Mouse (Mus musculus): Measurements from ENCODE around the gene Dclk2.

Dclk2 gene

DNA sequence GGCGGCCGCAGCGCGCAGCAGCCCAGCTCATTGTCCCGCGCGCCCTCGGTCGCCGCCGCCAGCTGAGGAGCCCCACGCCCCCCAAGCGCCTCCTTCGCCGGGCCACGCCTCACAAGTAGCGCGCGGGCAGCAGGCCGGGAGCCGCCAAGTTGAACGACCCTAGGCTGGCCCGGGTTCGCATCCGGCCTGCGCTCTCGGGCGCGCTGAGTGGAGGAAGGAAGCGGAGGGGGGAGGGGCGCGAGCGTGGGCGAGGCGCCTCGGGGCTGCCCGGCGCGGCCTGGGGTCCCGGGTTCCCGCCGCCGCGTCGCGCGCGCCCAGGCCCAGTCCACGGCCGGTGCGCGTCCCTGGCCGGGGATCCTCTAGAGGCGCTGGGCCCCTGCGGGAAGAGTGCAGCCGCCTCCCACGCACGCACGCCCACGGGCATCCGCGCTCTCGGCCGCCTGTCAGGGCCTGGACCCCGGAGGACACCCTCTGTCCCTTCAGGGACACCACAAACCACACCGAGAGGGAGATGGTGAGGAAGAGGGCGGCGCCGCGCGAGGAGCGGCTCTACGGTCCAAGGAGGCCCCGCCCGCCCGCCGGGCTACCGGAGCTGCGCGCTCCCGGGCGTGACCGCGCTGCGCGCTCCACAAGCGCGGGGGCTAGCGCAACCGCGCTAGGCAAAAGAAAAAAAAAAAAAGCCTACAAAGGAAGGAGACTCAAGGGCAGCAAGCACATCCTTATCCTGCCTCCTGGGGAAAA, at the start of gene Dclk2:
Dclk2 (minus strand) TSS at position 510 of the 741 bp plus-strand sequence.
- peak; percentile 89 for DNase-seq

DNA sequence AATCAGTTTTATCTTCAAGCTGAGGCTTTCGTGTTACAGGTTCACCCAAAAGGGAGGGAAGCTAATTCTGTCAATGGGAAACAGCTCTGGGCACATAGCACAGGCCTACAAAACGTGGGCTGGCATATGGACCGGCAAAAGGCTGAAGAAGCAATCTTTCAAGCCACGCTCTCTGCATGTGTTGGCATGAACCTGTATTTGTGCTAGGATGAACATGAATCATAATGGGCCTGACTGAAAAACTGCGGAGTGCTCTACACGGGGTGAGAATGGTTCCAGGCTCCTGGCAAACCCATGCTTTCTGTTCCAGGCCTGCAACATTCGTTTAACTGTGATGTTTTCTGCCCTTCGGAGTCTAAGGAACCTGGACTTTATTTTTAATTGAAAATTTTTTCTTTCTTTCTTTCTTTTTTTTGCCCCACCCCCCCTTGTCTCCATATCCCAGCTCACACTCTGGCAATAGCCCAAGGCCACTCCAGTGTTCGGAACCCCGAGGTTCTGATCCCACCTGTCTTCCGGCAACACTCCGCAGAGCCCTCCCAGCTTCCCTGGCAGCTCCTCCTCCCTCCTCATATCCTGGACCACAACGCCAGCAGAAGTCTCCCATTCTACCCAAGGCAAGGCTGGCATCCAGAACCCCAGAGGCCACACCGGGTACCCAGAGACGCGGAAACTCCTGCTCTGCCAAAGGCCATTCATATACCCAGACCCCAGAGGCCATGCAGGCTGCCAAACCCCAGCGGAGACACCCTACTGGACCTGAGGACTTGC, 42.2 kb upstream of the Dclk2 start:
- peak; percentile 58 for DNase-seq

DNA sequence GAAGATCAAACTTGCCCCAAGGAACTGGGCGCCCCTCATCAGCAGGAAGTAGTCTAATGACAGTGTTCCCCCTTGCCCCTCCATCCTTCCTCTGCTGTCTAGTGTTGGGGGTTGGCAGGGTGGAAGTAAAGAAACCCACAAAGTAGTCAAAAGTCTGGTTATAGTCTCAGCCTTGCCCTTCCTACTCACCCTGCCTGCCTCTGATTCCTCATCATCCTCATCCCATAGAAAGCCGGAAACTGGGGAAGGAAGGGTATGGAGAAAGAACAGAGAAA, 40.7 kb upstream of the Dclk2 start:
- no peak for DNase-seq

DNA sequence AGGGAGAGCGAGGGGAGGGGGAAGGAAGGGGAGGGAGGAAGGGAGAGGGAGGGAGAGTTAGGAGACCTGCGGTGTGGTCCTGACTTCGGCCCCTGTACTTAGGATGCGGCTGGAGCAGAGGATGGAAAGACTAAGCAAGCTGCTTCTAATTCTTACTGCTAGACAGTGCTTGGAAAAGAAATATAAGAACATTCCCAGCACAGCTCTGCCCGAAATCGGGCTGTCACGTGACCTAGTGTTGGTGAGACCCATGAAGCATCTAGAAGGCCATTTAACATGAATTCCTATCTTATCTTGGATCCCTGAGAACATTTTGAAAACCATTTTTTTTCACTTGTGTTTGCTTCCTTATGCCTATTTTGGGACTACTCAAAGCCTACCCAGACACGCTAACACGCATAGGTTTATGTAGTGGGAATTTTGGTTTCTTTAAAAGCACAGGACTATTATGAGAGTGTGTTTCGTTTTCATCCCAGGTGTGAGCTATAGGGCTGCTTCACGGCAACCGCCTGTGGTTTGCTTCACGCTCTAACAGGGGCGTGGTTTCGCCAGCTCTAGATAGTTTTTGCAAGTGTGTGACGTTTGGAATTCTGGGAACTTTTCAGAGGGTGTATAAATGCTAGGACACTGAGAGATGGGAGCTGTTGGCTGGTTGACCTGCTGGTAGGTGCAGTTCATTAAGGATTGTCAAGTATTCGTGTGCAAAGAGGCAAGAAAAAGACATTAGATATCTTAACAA, 40.2 kb upstream of the Dclk2 start:
- DNase-seq = no peak

DNA sequence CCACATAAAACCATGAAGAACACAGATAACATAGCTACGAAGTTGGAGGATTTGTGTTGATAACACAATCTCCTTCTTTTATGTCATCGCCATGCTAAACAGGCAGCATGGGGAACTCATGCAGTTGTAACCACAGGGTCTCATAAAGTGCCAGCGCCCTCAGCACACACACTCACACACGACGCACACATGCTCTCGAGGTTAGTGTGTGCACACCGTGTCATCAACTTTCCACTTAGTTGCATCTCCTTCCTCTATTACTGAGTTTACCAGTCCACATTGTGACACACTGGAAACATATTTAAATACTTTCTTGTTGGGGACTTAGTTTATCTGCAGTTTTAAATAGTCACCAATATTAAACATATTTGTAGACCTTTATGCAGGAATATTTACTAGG, 38.4 kb upstream of the Dclk2 start:
- DNase-seq = no peak

DNA sequence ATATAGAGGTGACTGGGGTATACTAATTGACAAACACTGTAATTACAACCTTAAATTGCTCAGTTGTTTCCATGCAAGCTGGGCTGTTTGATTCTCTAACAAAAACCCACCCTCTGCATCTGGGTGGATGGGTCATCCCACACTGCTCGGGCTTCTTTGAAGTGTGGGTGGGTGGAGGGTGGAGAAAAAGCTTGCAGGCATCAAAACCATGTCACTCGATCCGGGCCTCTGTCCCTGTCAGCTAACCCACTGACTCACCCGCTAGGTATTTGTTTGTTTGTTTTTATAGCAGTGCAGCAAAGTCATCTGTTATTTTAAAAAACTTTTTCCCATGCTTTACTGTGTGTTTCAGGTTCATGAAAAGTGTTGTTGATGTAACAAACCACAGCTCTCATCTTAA, 34.7 kb upstream of the Dclk2 start:
- no peak for DNase-seq

DNA sequence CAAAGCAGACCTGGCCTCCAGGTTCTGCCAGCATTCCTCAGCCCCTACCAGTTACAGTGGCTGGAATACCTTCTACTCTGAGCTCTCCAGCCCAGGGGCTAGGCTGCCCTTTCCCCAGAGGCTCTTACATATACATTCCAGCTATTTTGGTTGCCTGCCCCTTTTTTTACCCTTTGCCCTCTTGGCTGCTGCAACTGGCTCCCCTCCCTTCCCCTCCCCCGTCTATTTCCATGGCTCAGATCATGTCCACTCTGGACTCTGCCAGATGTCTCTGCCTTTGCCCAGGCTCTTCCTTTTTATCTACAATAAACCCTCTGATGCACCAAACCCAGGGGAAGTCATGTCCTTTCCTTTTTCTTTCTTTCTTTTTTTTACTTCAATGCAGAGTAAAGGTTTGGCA, 33.9 kb upstream of the Dclk2 start:
- DNase-seq = no peak

DNA sequence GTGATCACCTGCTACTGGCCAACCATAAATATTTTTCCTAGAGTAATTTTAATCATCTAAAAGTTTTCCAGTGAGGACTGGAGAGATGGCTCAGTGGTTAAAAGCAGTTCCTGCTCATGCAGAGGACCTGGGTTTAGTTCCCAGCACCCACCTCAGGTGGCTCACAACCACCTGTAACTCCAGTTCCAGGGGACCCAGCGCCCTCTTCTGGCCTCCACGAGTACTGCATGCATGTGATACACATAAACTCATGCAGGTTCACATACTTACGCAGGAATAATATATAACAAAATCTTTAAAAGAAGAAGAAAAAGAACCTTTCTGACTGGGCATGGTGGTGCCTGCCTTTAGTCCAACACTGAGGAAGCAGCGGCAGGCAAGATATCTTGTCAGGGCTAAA, 33.2 kb upstream of the Dclk2 start:
- DNase-seq = no peak

DNA sequence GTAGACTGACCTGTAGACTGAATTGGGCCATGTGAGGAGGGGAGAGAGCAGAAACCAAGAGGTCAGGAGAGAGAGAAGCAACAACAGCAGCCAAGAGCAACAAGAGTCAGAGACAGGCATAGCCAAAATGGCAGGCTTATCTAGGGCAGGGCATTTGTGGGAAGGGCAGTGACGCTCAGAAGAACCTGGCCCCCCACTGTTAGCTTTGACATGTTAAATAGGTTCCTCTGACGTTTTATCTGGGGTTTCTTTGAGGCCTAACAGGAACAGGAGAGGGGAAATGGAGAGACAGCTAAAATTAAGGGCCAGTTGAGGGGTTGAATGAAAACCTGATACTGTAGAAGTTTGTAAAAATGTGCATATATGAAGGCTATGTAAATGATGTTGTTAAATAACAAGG, 30.0 kb upstream of the Dclk2 start:
- DNase-seq = no peak

DNA sequence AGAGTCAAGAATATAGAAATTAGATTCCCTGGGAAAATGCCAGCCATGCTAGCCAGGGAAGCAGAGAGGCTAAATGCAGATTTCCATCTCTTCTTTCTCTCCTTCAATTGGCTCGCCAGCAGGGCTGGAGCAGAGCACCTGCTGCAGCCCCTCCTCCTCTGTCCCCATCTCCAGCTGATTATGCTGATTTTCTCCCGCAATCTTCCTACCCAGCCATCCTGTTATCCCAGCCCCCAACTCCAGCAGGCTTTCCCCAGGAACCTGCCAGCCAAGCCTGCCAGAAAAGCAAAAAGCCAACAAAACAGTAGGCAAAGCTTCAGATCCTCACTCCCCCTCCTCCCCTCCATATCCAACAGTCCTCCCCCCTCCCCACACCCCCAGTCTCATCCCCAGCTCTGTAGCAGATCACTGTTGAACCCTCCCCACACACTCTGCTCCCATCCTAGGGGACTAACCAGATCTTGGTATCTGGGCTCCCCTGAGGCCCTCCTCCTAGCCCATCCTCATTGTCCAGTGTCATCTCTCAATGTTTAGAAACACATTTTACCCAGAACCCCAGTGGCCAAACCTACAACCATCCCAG, 15.7 kb upstream of the Dclk2 start:
- DNase-seq = no peak

DNA sequence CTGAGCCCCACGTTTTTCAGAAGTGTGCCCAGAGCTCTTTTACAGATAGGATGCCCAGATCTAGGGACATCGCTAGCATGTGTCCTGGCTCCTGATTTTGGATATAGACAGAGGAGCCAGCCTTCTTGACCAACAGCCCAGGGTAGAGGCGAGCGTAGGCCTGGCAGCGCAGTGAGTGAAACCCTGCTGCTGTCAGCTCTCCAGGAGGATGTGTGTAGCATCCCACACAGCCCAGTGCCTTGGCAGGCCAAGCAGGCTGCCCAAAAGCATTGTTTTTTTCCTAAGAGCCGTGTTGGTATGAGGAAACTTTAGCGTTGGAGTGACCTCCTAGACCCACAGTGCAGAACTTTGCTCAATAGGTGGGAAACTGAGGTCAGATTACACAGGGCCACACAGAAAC, 12.8 kb upstream of the Dclk2 start:
- no peak for DNase-seq

DNA sequence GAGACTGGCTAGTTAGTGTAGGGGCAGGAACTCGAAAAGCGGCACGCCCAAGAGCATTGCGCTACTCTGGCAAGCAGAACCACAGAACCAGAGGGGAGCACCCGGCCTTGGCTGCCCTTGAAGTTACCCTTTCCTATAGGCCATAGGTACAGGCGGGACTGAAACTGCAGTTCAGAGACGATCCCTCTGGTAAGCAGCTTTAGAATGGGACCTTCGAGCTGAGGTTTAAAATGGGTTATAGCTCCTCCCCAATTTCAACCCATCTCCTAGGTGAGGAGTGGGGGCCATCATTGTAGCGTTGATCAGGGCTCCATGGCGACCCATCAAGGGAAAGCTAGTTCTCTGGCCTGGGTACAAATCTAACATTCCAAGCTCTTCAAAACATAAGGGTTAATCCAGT, 3.0 kb upstream of the Dclk2 start:
- no peak for DNase-seq

DNA sequence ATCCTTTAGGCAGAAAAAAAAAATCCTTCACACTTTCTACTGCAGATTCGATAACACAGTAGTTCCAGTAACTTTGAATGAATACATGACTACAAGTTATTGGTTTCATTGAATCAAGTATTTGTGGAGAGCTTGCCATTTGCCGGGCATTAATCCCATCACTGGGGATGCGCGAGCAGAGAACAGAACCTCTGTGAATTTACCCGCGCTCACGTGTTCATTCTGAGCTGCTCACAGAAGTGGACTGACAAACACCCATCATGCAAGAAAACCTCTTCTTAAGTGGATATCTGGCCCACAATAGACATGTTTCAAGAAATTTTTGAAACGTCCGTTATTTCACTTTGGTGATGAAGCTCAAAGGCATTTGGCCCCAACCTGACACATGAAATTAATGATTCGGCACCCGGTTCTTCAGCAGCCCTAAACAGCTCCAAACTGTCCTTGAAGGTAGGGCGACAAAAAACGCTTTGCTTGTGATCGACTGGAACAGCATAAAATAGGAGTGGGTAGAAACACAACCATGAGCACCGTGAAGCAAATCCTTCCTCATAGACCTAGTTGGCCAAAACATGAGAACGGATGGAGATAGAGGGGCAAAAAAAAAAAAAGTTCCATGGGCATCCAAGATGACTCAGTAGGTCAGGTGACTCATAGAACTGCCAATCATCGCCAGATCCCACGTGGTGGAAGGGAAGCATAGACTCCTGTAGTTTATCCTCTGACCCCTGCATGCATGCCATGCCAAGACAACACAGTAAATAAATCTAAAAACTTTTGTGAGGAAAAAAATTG, 726 bp upstream of the Dclk2 start:
- peak; percentile 60 for DNase-seq

DNA sequence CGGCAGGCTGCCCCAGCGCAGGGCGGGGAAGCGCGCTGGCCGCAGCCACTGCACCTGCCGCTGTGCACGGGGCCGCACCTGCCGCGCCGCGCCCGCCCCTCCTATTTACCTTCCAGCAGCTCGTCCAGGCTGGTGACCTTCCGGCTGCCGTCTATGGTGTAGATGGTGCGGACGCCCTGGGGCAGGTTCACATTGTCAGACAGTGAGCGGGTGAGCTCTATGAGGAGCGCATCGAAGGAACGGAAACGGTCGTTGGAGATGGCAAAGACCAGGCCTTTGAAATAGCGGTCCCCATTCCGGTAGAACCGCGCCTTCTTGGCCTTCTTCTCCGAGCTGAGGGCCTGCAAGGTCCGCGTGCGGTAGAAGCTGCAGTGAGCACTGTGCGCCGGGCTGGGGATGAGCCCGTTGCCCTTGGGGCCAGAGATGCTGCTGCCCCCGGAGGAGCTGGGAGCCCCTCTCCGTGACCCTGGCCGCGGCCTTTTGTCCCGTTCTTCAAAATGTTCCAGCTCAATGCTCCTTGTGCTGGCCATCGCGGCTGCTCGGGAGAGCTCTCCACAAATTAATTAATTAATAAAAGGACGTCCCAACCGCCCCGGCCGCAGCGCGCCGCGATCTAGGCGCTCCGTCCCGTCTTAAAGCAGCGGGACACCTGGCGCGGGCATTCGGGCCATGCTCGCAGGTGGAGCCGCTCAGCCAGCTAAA, 860 bp downstream of the Dclk2 start:
- DNase-seq = peak; percentile 78

DNA sequence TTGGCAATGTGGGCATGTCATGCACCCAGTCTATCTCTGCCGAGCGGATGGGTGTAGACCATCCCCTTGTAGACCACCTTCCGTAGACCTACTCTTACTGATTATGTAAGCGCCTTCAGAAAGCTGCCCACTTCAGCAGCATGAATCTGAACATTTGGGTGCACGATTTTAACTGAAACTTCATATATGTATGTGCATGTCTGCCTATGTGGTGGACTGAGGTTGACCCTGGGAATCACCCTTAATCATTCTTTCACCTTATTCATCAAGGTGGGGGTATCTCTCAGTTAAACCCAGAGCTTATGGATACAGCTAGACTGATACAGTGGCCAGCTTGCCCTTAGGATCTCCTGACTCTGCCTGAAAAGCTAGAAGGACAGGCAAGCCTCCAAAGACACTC, 3.6 kb downstream of the Dclk2 start:
- no peak for DNase-seq

DNA sequence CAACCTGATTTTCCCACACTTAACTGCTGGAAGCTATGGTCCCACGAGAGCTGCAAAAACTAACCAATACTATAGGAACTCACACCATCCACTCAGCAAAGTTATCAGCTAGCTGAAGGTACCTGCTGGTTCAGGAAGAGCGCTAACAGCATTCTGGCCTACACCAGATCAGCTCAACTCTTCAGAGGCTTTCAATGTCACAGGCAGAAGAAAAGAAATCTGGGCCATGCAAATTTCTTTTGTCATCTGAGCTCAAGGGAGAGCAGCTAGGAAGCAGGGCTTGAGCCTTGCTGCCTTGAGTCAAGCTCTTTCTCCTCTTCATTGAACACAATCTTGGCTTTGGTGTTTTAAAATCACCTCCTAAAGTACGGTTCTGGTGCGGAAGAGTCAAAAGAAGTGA, 4.0 kb downstream of the Dclk2 start:
- no peak for DNase-seq

DNA sequence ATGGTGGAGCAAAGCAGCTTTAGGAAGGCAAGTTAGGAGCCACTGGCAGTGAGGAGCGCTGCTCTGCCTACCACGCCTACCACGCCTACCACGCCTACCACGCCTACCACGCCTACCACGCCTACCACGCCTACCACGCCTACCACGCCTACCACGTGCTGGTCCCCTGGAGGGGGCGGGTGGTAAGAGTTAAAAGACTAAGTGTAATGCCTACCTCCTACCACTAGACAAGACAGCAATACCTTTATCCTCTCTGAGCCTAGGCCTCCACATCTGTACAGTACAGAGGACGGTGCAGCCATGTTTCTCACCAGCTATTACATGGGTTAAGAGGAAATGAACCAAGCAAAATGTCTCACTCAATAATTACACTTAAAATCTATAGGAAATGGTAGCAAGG, 5.4 kb downstream of the Dclk2 start:
- no peak for DNase-seq

DNA sequence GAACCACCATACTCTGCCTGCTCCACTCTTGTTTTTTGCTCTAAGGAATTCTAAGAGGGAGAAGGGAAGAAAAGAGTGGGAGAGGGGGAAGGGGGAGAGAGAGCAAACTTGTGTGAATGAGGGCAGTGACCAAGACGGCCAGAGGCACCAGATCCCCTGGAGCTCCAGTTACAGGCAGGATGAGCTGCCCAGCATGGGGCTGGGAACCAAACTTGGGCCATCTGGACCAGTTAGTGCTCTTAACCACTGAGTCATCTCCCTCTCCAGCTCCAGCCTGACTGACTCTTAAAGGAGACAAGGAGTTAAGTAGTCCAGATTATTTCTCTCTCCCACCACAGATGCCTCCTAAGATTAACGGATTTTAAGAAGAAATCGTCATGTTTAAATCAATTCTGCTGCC, 6.3 kb downstream of the Dclk2 start:
- no peak for DNase-seq

DNA sequence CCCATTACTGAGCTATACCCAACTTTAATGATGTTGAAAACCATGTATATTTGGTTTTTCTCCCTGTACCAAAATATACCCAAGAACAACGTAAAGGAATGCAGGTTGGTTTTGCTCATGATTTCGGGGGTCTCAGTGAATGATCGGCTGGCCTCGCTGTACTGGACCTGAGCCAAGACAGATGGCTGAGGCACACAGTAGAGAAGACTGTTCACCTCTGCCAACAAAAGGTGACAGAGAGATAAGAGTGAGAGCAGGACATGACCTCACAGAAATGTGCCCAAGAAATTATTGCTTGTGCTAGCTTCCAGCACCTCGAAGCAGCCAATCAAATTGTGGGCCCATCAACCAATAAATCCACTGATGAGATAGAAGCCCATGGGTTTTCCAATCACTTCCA, 22.3 kb downstream of the Dclk2 start:
- DNase-seq = no peak

DNA sequence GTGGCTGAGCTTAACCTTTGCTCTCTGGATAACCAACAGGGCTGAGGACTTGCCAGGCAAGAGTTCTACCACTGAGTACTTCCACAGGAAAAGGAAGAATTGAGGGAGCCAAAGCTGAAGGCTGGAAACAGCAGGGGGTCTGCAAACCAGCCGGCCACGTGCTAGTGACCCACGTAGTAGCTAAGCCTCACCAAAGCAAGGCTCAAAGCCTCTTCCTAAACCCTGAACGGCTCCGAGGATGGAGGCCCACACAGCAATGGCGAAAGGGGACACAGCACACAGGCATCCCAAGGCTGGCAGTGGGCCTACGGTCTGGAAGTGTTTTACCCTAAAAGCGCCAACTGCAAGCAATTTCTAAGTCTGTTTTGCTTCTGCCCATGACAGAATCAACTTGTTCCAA, 23.1 kb downstream of the Dclk2 start:
- DNase-seq = peak; percentile 41

DNA sequence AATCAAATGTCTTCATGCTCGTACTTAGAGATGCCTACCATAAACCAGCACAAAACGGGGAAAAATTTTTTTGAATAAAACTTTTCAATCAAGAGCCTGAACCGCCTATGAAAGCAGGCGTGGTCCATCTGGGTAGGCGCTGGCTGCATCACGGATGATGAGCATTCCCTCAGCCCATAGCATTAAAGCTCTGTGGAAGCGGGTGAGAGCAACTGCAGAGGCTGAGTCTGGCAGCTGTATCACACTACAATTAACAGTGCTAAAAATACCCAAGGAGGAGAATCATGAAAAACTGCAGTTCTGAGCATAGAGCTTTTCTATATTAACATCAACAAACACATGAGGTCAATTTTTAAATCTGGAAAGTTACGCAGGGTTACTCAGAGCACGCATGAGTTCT, 23.6 kb downstream of the Dclk2 start:
- DNase-seq = no peak

DNA sequence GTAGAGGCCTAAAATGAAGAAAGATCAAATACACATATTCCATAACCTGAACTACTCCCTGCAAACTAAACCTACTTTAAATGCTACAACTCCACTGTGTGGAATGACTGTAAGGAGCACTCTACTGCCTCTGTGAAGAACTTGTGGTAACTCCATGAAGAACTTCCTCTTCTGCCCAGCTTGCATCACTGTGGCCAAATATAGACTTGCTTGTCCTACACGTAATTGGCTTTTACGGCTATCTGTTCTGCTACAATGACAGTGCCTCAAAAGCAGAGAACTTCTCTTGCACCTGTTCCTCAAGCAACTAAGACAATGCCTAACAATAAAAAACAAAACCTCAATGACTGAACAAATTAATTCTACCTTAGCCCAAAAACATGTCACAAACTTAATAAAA, 26.2 kb downstream of the Dclk2 start:
- DNase-seq = no peak
